Mouse (Mus musculus) liver, adult 2 months (tissue): ENCODE measurements around the gene Sirt1. TPM values are rescaled to one million over a fixed set of nuclear protein-coding genes. Genes with fewer than 3 reads are reported as not detected.

Experiments used
- DNase-seq: peaks from one replicate; pipeline ENCODE4 v3.0.0-alpha.2; 2011; ENCODE audit warnings: low read depth, low spot score; ENCODE audit errors: extremely low read depth
- H3K27ac ChIP-seq: fragments of 200-500 bp; replicated peaks from 2 replicates; pipeline ENCODE4 v1.5.1; 2012; ENCODE audit warnings: low read depth, mild to moderate bottlenecking, control low read depth, inconsistent platforms, low read length; ENCODE audit not compliant: insufficient read depth
- H3K27me3 ChIP-seq: fragments of 200-500 bp; 2 replicates; pipeline ENCODE4 v1.6.1; 2012; ENCODE audit warnings: mild to moderate bottlenecking, moderate library complexity, low read length, inconsistent platforms; ENCODE audit not compliant: control insufficient read depth, insufficient read depth
- H3K36me3 ChIP-seq: fragments of 200-500 bp; 2 replicates; pipeline ENCODE4 v1.6.1; 2012; ENCODE audit warnings: low read length, inconsistent platforms; ENCODE audit not compliant: control insufficient read depth, insufficient read depth
- H3K4me1 ChIP-seq: fragments of 200-500 bp; 2 replicates; pipeline ENCODE4 v1.6.1; 2011; ENCODE audit warnings: low read length; ENCODE audit not compliant: control insufficient read depth, insufficient read depth
- H3K4me3 ChIP-seq: fragments of 200-500 bp; 2 replicates; pipeline ENCODE4 v1.5.1; 2011; ENCODE audit warnings: low read depth, mild to moderate bottlenecking, control low read depth, low read length, moderate library complexity; ENCODE audit not compliant: insufficient read depth
- H3K79me2 ChIP-seq: fragments of 200-500 bp; 2 replicates; pipeline ENCODE4 v1.6.1; 2012; ENCODE audit warnings: inconsistent platforms, mild to moderate bottlenecking, low read length, moderate library complexity; ENCODE audit not compliant: control insufficient read depth, insufficient read depth
- H3K9ac ChIP-seq: fragments of 200-500 bp; 2 replicates; pipeline ENCODE4 v1.6.1; 2012; ENCODE audit warnings: low read depth, mild to moderate bottlenecking, control low read depth, inconsistent platforms, low read length
- CTCF ChIP-seq: fragments of 200-500 bp; IDR thresholded peaks from 2 replicates; pipeline ENCODE4 v1.5.1; 2011; ENCODE audit warnings: low read depth, low read length, control low read depth
- POLR2A ChIP-seq: fragments of 200-500 bp; IDR thresholded peaks from 2 replicates; pipeline ENCODE4 v1.6.1; 2011; ENCODE audit warnings: low read length, control low read depth; ENCODE audit not compliant: insufficient read depth; ENCODE audit errors: extremely low read depth
- WGBS: fragments of 180-500 bp; shearing (Covaris S2); methylation state at CpG from one replicate; pipeline ENCODE4 v1.1.7; 2018; 5-methylcytosine and 5-hydroxymethylcytosine counted together
- polyA plus RNA-seq: library from polyadenylated mRNA; depleted of rRNA; stranded (reverse); fragments of >200 nt; gene quantifications from 2 replicates; pipeline ENCODE4 v1.2.3, GENCODE M21; 2012
- total RNA-seq: library from RNA; depleted of rRNA; stranded (reverse); fragments of >200 nt; gene quantifications from 2 replicates; pipeline ENCODE4 v1.2.3, GENCODE M21; 2014

Sirt1 gene
- total and polyA plus RNA-seq, 2 experiments = 1.5 to 9.6 TPM

DNA sequence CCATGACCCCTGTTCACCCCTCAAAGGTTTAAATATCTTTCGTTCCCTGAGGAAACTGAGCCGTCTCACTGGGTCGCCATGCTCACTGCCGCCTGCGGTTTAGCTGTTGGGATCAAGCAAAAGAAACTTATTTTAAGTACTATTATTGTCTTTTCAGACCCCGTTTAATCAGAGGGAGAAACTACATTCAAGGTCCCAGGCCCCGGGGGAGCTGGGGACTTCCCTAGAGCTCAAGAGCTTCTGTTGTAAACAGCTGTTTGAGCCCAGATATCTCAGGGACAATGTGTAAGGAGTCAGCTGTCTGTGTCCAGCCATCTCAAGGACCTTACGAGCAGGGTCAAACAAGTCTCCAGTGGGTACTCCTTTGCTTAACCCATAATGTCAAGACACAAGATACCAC is 45.6 kb upstream of the Sirt1 start:
- WGBS = 86% methylated on average over 8 of the region's 8 CpGs
- no peak overlapping the region for H3K27ac ChIP-seq
- no peaks in the 10 kb centered on the region for H3K79me2 ChIP-seq
- no peak overlapping the region for H3K9ac ChIP-seq
- no peak for TF ChIP-seq CTCF
- TF ChIP-seq POLR2A = no peak
- H3K36me3 ChIP-seq = no peaks in the 10 kb centered on the region
- no peaks in the 10 kb centered on the region for H3K27me3 ChIP-seq
- DNase-seq = no peak
- H3K4me1 ChIP-seq = peaks cover 3% of the 10 kb centered on the region
- no peak overlapping the region for H3K4me3 ChIP-seq

DNA sequence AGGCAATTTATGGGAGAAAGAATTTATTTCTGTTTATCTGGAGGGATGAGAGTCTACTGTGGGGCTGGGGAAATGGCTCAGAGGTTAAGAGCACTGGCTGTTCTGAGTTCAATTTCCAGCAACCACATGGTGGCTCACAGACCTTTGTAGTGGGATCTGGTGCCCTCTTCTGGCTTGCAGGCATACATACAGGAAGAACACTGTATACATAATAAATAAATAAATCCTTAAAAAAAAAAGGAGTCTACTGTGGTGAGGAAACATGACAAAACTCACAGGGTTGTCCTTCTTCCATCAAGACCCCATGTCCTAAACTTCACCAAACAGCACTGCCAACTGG is 42.9 kb upstream of the Sirt1 start:
- peak; percentile 57 for DNase-seq
- Histone ChIP-seq H3K79me2 (no peaks in the 10 kb centered on the region), H3K4me3 (no peak overlapping the region), H3K27ac (no peak overlapping the region), H3K9ac (no peak overlapping the region), H3K4me1 (peaks cover 3% of the 10 kb centered on the region), H3K36me3 (no peaks in the 10 kb centered on the region), H3K27me3 (no peaks in the 10 kb centered on the region)
- TF ChIP-seq CTCF = peak; percentile 61
- TF ChIP-seq POLR2A = no peak

DNA sequence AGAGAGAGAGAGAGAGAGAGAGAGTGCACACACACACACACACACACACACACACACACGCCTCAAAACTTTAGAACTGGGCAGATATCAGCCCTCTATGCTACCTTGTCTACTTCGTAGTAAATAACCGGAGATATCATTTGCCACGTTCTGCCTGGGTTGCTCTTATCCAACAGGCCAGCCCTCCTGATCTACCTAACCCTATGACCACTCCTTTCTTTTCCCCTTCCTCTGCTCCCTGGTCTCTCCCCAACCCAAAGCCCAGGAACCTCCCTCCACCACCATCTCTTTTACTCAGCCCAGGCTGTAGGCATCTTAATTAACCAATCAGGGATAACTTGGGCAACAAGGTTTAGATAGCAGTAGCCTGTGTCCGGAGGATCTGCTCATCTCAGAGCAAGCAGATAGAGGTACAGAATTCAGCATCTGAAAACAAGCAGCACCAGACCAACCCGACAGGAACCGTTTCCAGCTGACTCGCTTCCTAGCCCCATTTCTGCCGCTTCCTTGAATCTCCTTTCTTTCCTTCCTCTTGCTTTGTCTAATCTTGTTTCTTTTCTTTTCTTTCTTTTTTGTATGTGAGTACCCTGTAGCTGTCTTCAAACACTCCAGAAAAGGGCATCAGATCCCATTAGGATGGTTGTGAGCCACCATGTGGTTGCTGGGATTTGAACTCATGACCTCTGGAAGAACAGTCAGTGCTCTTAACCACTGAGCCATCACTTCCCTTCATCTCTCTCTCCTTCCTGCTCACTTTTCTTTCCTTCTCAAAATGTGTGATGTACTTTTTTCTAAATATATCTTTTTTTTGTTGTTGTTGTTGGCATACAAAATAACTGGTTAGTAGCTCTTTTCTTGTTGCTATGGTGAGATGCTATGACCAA is 42.3 kb upstream of the Sirt1 start:
- H3K9ac ChIP-seq = no peak overlapping the region
- no peaks in the 10 kb centered on the region for H3K79me2 ChIP-seq
- H3K27me3 ChIP-seq = no peaks in the 10 kb centered on the region
- no peak overlapping the region for H3K4me3 ChIP-seq
- peaks cover 3% of the 10 kb centered on the region for H3K4me1 ChIP-seq
- DNase-seq = no peak
- 83% methylated on average over 9 of the region's 9 CpGs for WGBS
- no peak overlapping the region for H3K27ac ChIP-seq
- H3K36me3 ChIP-seq = no peaks in the 10 kb centered on the region
- TF ChIP-seq CTCF = no peak
- no peak for TF ChIP-seq POLR2A

- TF ChIP-seq POLR2A (no peak), CTCF (no peak)
- no peaks in the 10 kb centered on the region for H3K79me2 ChIP-seq
- no peaks in the 10 kb centered on the region for H3K27me3 ChIP-seq
- H3K4me3 ChIP-seq = no peak overlapping the region
- no peaks in the 10 kb centered on the region for H3K36me3 ChIP-seq
- 90% methylated on average over 5 of the region's 5 CpGs for WGBS
- DNase-seq = no peak
- H3K27ac ChIP-seq = no peak overlapping the region
- H3K4me1 ChIP-seq = no peaks in the 10 kb centered on the region
- no peak overlapping the region for H3K9ac ChIP-seq
These were observed 41.2 kb upstream of the Sirt1 start for GRCm38 (mm10) chr10:63422736-63422992.

DNA sequence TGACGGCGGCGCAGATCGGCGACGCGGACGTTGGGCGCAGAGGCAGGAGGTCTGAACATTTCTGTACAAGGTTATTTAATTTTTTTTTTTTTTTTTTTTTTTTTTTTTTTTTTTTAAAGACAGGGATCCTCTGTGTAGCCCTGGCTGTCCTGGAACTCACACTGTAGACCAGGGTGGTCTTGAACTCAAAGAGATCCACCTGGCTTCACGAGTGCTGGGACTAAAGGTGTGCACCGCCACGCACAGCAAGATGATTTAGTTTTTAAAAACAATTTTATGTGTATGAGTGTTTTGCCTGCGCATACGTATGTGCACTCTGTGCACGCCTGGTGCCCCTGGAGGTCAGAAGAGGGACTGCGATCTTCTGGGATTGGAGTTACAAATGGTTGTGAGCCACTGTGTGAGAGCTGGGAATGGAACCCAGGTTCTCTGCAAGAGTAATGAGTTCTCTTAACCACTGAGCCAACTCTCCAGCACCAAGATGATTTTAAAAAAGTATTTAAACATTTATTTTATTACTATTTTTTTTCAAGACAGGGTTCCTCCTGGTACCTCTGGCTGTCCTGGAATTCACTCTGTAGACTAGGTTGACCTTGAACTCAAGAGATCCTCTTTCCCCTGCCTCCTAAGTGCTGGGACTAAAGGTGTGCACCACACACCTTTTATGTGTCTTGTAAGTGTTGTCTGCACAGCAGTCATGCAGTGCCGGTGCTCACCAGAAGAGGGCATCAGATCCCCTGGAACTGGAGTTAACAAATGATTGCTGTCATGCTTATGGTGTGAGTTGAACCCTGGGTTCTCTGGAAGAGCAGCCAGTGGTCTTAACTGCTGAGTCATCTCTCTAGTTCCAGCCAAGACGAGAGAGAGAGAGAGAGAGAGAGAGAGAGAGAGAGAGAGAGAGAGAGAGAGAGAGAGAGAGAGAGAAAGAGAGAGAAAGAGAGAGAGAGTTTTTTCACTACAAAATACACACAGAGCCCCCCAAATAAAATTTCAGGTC is 40.5 kb upstream of the Sirt1 start, which contains the start of gene Gm7075:
TSS of gene Gm7075 (minus strand) at position 51 of the 997 bp plus-strand sequence.
- DNase-seq = peak; percentile 39
- Histone ChIP-seq H3K4me1 (no peaks in the 10 kb centered on the region), H3K27ac (no peak within 1 kb of the TSS), H3K36me3 (no peaks in the 10 kb centered on the region), H3K27me3 (no peaks in the 10 kb centered on the region), H3K4me3 (no peak within 1 kb of the TSS), H3K79me2 (no peaks in the 10 kb centered on the region), H3K9ac (no peak within 1 kb of the TSS)
- WGBS = 92% methylated on average over 18 of the region's 18 CpGs
- TF ChIP-seq CTCF (peak; percentile 70), POLR2A (no peak)
